Mouse (Mus musculus) cerebellum, adult 2 months (tissue): ENCODE measurements around the gene Aplnr. TPM values are rescaled to one million over a fixed set of nuclear protein-coding genes. Genes with fewer than 3 reads are reported as not detected.

ENCODE experiments used
- DNase-seq, 2 experiments: peaks; one replicate each; pipeline ENCODE4 v3.0.0; 2021
- H3K27ac ChIP-seq: fragments of 200-500 bp; 2 replicates; pipeline ENCODE4 v1.5.1; 2012; ENCODE audit warnings: low read length, control low read depth, inconsistent platforms; ENCODE audit not compliant: insufficient read depth
- H3K27me3 ChIP-seq: fragments of 200-500 bp; 2 replicates; pipeline ENCODE4 v1.6.1; 2012; ENCODE audit warnings: inconsistent platforms, mild to moderate bottlenecking, low read length, moderate library complexity; ENCODE audit not compliant: control insufficient read depth, insufficient read depth
- H3K4me1 ChIP-seq: fragments of 200-500 bp; 2 replicates; pipeline ENCODE4 v1.6.1; 2011; ENCODE audit warnings: low read length; ENCODE audit not compliant: control insufficient read depth, insufficient read depth
- H3K4me3 ChIP-seq: fragments of 200-500 bp; replicated peaks from 2 replicates; pipeline ENCODE3; 2011; ENCODE audit warnings: mild to moderate bottlenecking, low read depth, low read length, control low read depth; ENCODE audit not compliant: insufficient read depth
- CTCF ChIP-seq: fragments of 200-500 bp; IDR thresholded peaks from 2 replicates; pipeline ENCODE4 v1.5.1; 2011; ENCODE audit warnings: low read depth, mild to moderate bottlenecking, control low read depth, low read length, moderate library complexity, borderline replicate concordance; ENCODE audit not compliant: insufficient read depth
- POLR2A ChIP-seq: fragments of 200-500 bp; IDR thresholded peaks from 2 replicates; pipeline ENCODE4 v1.6.1; 2011; ENCODE audit warnings: low read length, control low read depth, borderline replicate concordance; ENCODE audit not compliant: insufficient read depth
- WGBS: fragments of 180-500 bp; shearing (Covaris S2); methylation state at CpG from one replicate; pipeline ENCODE4 v1.1.7; 2018; 5-methylcytosine and 5-hydroxymethylcytosine counted together
- polyA plus RNA-seq: library from polyadenylated mRNA; depleted of rRNA; stranded (reverse); fragments of >200 nt; gene quantifications from 2 replicates; pipeline ENCODE4 v1.2.3, GENCODE M21; 2012

The Aplnr gene
- polyA plus RNA-seq, 1 experiment, result 1.3 TPM

DNA sequence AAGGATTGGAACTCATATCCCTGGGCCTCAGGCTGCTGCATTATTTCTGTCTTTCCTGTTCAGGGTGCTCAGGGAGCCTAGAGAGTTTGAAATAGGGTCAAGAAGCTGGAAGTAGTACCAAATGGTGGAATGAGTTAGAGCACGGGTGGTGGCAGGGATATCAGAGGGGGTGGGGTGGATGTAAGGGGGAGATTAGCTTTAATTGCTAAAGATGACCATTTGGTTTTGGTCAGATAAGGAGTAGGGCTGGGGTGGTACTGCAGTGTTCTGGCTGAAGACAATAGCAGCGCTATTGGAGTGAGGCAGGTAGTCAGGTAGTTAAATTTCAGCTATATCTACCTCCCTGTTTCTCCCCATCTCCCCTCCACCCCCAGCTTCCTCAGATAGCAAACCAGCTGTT lies 4.8 kb upstream of the Aplnr start:
- Histone ChIP-seq H3K4me3 (no peak overlapping the region), H3K27me3 (no peaks in the 10 kb centered on the region), H3K4me1 (no peaks in the 10 kb centered on the region; the same call in 1 of the 2 replicates), H3K27ac (no peak overlapping the region)
- TF ChIP-seq CTCF (no peak), POLR2A (no peak)
- no peak for DNase-seq
- WGBS, result 50% methylated on average over 2 of the region's 2 CpGs

DNA sequence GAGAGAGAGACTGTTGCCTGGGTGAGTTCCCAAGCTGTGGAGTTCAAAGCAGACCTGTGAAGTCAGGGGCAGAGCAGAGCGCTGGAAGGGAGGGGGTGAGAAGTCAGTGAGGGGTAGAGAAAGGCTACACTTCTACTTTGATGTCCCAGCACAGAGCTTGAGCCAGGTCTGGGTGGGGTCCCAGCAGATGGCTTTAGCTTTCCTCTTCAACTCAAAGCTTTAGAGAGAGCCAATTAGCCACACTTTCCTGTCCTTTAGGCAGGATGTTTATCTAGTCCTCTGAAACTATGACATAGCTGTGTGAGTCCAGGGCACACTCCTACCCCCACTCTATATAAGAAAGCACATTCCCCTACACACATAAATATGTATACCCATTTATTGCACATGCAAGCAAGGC lies 4.3 kb upstream of the Aplnr start:
- Histone ChIP-seq H3K4me3 (no peak overlapping the region), H3K27ac (no peak overlapping the region), H3K4me1 (no peaks in the 10 kb centered on the region; the same call in 1 of the 2 replicates), H3K27me3 (no peaks in the 10 kb centered on the region)
- 7% methylated on average over 1 of the region's 1 CpGs for WGBS
- no peak for TF ChIP-seq POLR2A
- no peak for TF ChIP-seq CTCF
- no peak for DNase-seq

DNA sequence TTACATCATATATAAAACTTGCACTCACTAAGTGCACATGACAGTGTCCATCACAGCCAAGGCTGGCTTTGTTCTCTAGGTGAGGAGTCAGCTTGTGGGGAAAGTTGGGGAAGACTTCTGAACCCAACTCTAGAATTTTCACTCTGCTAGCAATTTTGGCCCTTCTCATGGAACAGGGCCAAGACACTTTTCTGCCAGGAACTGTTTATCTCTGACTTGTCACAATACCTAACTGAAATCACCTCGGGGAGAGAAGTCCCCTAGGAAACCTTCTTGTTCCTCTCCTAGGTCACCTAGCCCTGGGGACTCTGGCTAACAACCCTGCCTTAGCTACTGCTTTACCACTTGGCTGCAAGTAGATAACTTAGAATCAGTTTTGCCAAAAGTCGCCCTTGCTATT lies 3.8 kb upstream of the Aplnr start:
- 53% methylated on average over 2 of the region's 2 CpGs for WGBS
- no peaks in the 10 kb centered on the region; the same call in 1 of the 2 replicates for H3K4me1 ChIP-seq
- no peak for DNase-seq
- no peak overlapping the region for H3K4me3 ChIP-seq
- H3K27me3 ChIP-seq, result no peaks in the 10 kb centered on the region
- no peak for TF ChIP-seq POLR2A
- no peak for TF ChIP-seq CTCF
- H3K27ac ChIP-seq, result no peak overlapping the region

GRCm38 (mm10) chr2:85135099-85135498 lies 926 bp upstream of the Aplnr start:
- Histone ChIP-seq H3K4me3 (no peak overlapping the region), H3K27ac (no peak overlapping the region), H3K27me3 (no peaks in the 10 kb centered on the region), H3K4me1 (no peaks in the 10 kb centered on the region; the same call in 1 of the 2 replicates)
- TF ChIP-seq CTCF, result no peak
- no peak for TF ChIP-seq POLR2A
- WGBS, result 54% methylated on average over 1 of the region's 1 CpGs
- DNase-seq, result no peak

DNA sequence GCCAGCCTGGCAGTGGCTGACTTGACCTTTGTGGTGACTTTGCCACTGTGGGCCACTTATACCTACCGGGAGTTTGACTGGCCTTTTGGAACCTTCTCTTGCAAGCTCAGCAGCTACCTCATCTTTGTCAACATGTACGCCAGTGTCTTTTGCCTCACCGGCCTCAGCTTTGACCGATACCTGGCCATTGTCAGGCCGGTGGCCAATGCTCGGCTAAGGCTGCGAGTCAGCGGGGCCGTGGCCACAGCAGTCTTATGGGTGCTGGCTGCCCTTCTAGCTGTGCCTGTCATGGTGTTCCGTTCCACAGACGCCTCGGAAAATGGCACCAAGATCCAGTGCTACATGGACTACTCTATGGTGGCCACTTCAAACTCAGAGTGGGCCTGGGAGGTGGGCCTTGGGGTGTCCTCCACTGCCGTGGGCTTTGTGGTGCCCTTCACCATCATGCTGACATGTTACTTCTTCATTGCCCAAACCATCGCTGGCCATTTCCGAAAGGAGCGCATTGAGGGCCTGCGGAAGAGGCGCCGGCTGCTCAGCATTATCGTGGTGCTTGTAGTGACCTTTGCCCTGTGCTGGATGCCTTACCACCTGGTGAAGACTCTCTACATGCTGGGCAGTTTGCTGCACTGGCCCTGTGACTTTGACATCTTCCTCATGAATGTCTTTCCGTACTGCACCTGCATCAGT lies 951 bp downstream of the Aplnr start:
- no peaks in the 10 kb centered on the region; the same call in 1 of the 2 replicates for H3K4me1 ChIP-seq
- H3K4me3 ChIP-seq, result no peak overlapping the region
- 92% methylated on average over 21 of the region's 21 CpGs for WGBS
- no peak for DNase-seq
- no peak for TF ChIP-seq CTCF
- TF ChIP-seq POLR2A, result no peak
- no peak overlapping the region for H3K27ac ChIP-seq
- H3K27me3 ChIP-seq, result no peaks in the 10 kb centered on the region

GRCm38 (mm10) chr2:85137601-85138140 lies 1.6 kb downstream of the Aplnr start:
- Histone ChIP-seq H3K27ac (no peak overlapping the region), H3K4me3 (no peak overlapping the region), H3K4me1 (no peaks in the 10 kb centered on the region; the same call in 1 of the 2 replicates), H3K27me3 (no peaks in the 10 kb centered on the region)
- TF ChIP-seq POLR2A, result no peak
- no peak for TF ChIP-seq CTCF
- WGBS, result 80% methylated on average over 10 of the region's 10 CpGs
- no peak for DNase-seq

DNA sequence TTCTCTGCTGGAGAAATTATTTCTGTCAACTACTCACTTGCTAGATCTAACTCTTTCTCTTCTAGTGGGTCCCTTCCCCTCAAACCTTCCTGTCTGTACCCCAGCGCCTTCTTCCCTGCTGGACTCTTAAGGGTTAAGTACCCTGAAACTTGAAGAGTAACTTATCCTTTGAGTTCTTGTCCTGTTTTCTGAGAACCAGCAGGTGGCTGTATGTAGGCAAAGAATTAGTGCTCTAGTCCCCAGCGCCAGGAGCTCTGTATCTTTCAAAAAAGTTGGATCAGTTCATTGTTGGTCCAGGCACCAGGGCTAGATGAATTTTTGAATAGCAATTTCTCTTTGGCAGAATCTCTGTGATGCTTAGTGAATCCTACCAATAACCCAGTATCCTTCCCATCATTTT lies 2.1 kb downstream of the Aplnr start:
- H3K27ac ChIP-seq, result no peak overlapping the region
- 54% methylated on average over 2 of the region's 2 CpGs for WGBS
- no peak overlapping the region for H3K4me3 ChIP-seq
- H3K4me1 ChIP-seq, result no peaks in the 10 kb centered on the region
- DNase-seq, result no peak
- no peak for TF ChIP-seq CTCF
- TF ChIP-seq POLR2A, result no peak
- H3K27me3 ChIP-seq, result no peaks in the 10 kb centered on the region

- WGBS, result 56% methylated on average over 4 of the region's 4 CpGs
- no peak overlapping the region for H3K4me3 ChIP-seq
- TF ChIP-seq CTCF (no peak), POLR2A (no peak)
- no peak overlapping the region for H3K27ac ChIP-seq
- no peaks in the 10 kb centered on the region for H3K4me1 ChIP-seq
- no peaks in the 10 kb centered on the region for H3K27me3 ChIP-seq
- DNase-seq, result no peak
These were observed 3.4 kb downstream of the Aplnr start for GRCm38 (mm10) chr2:85139393-85139792.
